Mouse (Mus musculus) ovary, adult 10 weeks (tissue): Measurements from ENCODE around the gene Gm2832. TPM values are rescaled to one million over a fixed set of nuclear protein-coding genes. Genes with fewer than 3 reads are reported as not detected.

Experiments
- polyA plus RNA-seq: library from polyadenylated mRNA; stranded (reverse); fragments of 350-450 nt; fragmentation: Illumina TruSeq; extraction: RNeasy Lipid Tissue Mini Kit (QIAGEN cat#74804); gene quantifications from one replicate; pipeline ENCODE4 v1.2.3, GENCODE M21; 2014

Gene Gm2832
- polyA plus RNA-seq: not detected

DNA sequence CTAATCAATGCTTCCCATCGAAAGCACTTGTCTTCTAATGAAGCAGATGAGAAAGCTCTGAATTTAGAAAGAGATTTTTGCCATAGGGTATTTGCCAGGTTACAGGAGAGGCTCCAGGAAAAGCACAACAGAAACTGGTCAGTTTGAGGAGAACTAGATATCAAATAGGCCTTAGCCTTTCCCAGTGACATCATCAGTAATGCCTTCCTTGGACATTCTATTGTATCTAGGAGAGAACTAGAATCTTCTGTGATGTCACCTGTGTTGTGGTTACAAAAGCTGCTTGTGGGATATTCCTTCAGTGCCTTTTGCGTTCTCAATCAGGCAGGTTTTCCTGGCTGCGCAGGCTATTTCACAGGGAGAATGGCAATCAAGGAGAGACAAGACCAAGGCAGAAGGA lies at the start of gene Gm2832:
TSS of gene Gm2832 (plus strand) at position 301 of the 400 bp plus-strand sequence.

Other genes starting within 250 kb of the Gm2832 start
- 1.5 TPM for gene Dydc2, start 209.6 kb upstream of the Gm2832 start, polyA plus RNA-seq
- gene Dydc1, start 205.9 kb upstream of the Gm2832 start, polyA plus RNA-seq: 0.51 TPM
- 1.4 TPM for gene Mat1a, start 173.8 kb upstream of the Gm2832 start, polyA plus RNA-seq
- gene Sftpa1, start 147.0 kb upstream of the Gm2832 start, polyA plus RNA-seq: not detected
- not detected for gene Mbl1, start 127.3 kb upstream of the Gm2832 start, polyA plus RNA-seq
- not detected for gene Sftpd, start 93.7 kb upstream of the Gm2832 start, polyA plus RNA-seq
- not detected for gene Gm5798, start 69.8 kb downstream of the Gm2832 start, polyA plus RNA-seq
- gene Gm7945, start 107.6 kb downstream of the Gm2832 start, polyA plus RNA-seq: not detected
- gene Gm6482, start 129.5 kb downstream of the Gm2832 start, polyA plus RNA-seq: not detected
- not detected for gene Gm7954, start 174.7 kb downstream of the Gm2832 start, polyA plus RNA-seq
- not detected for gene Gm3486, start 210.7 kb downstream of the Gm2832 start, polyA plus RNA-seq